Mouse (Mus musculus) spleen, adult 2 months (tissue): ENCODE measurements around the gene Gpr19.

Experiments used
- CTCF ChIP-seq: fragments of 200-500 bp; IDR thresholded peaks from 2 replicates; pipeline ENCODE4 v1.5.1; 2011; ENCODE audit warnings: mild to moderate bottlenecking, inconsistent platforms; ENCODE audit not compliant: insufficient read depth, insufficient read length, insufficient replicate concordance; ENCODE audit errors: extremely low read depth
- POLR2A ChIP-seq: fragments of 200-500 bp; IDR thresholded peaks from 2 replicates; pipeline ENCODE4 v1.6.1; 2011; ENCODE audit warnings: low read depth, low read length, inconsistent platforms

DNA sequence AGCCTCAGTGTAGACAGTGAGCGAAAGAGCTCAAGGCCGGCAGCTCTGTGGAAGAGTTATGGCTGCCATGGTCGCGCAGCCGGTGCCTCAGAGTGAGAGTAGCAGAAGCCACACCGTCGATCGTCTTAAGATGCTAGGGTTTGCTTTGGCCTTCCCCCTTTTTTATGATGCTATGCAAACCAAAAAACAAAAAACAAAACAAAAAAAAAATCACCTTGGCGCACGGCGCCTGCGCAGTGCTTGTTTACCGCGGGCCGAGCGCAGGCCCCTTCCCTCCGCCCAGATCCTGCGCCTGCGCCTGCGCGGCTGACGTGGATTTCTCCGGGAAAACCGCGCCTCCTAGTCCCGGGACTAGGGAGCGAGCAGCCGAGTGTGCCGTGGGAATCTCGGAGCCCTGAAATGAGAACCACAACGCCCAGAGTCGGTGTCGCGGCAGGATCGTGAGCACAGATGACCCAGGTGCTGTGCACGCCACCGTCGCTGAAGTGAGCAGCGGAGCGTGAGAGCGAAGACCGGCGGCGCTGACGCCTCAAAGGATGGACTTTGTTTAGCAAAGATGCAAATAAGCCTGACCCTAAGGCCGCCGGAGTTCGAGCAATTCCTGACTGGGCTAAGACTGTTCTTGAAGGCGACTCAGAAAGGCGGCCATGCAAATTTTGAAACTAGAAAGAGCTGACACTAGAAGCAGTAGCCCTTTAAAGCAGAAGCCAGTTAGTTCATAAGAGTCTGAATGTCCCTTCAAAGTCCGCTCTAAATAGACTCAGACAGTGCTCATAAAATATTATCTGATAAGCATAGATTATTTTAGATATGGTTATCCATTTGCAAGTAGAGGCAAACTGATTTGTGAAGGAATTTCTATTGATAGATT, at the start of gene Gpr19:
- TF ChIP-seq CTCF (no peak), POLR2A (peak; percentile 51)
